Mouse (Mus musculus) stomach, embryonic 16.5 days (tissue): ENCODE results near the gene Ifna16. TPM values are rescaled to one million over a fixed set of nuclear protein-coding genes. Genes with fewer than 3 reads are reported as not detected.

Experiments used
- polyA plus RNA-seq: library from polyadenylated mRNA; unstranded; fragments of >200 nt; fragmentation: Nextera tagmentation; extraction: Ambion mirVana; gene quantifications from 2 replicates; pipeline ENCODE4 v1.2.1, GENCODE M21; 2015

The Ifna16 gene
- polyA plus RNA-seq, 1 experiment from 2014 or later: not detected

Other genes starting within 250 kb of the Ifna16 start
- gene Hacd4, start 238.0 kb downstream of the Ifna16 start, polyA plus RNA-seq: 10.6 and 12.0 TPM in 2 replicates
- not detected in 2 replicates for gene Ifnb1, start 154.2 kb downstream of the Ifna16 start, polyA plus RNA-seq
- not detected in 2 replicates for gene Ifna15, start 118.7 kb downstream of the Ifna16 start, polyA plus RNA-seq
- not detected in 2 replicates for gene Ifna14, start 105.1 kb downstream of the Ifna16 start, polyA plus RNA-seq
- gene Ifna9, start 84.5 kb downstream of the Ifna16 start, polyA plus RNA-seq: not detected in 2 replicates
- not detected in 2 replicates for gene Ifna12, start 73.5 kb downstream of the Ifna16 start, polyA plus RNA-seq
- not detected in 2 replicates for gene C87499, start 42.5 kb downstream of the Ifna16 start, polyA plus RNA-seq
- not detected in 2 replicates for gene Ifna13, start 32.5 kb downstream of the Ifna16 start, polyA plus RNA-seq
- not detected in 2 replicates for gene Ifna2, start 7.0 kb upstream of the Ifna16 start, polyA plus RNA-seq
- not detected in 2 replicates for gene Ifnab, start 14.4 kb upstream of the Ifna16 start, polyA plus RNA-seq
- 0.36 and 0.51 TPM in 2 replicates for gene Gm26566, start 44.9 kb upstream of the Ifna16 start, polyA plus RNA-seq
- 83.6 and 87.9 TPM in 2 replicates for gene Klhl9, start 45.5 kb upstream of the Ifna16 start, polyA plus RNA-seq
- not detected in 2 replicates for gene Gm13271, start 77.9 kb upstream of the Ifna16 start, polyA plus RNA-seq
- gene Gm13283, start 83.2 kb upstream of the Ifna16 start, polyA plus RNA-seq: 0.19 and 0.26 TPM in 2 replicates
- 0.59 and 0.89 TPM in 2 replicates for gene Gm13290, start 96.9 kb upstream of the Ifna16 start, polyA plus RNA-seq
- not detected in 2 replicates for gene Gm13289, start 100.0 kb upstream of the Ifna16 start, polyA plus RNA-seq
- gene Gm13272, start 102.9 kb upstream of the Ifna16 start, polyA plus RNA-seq: 0.28 TPM in 1 of 2 replicates, not detected in the other
- 0.48 TPM in 1 of 2 replicates, not detected in the other for gene Ifnz, start 105.2 kb upstream of the Ifna16 start, polyA plus RNA-seq
- gene Gm13276, start 108.8 kb upstream of the Ifna16 start, polyA plus RNA-seq: not detected in 2 replicates
- gene Gm13277, start 111.7 kb upstream of the Ifna16 start, polyA plus RNA-seq: not detected in 2 replicates
- gene Gm13278, start 114.6 kb upstream of the Ifna16 start, polyA plus RNA-seq: not detected in 2 replicates
- gene Gm13275, start 117.6 kb upstream of the Ifna16 start, polyA plus RNA-seq: not detected in 2 replicates
- not detected in 2 replicates for gene Gm13279, start 120.5 kb upstream of the Ifna16 start, polyA plus RNA-seq
- gene Gm13285, start 122.7 kb upstream of the Ifna16 start, polyA plus RNA-seq: 0.70 and 1.1 TPM in 2 replicates
- not detected in 2 replicates for gene Gm13287, start 126.3 kb upstream of the Ifna16 start, polyA plus RNA-seq
- 0.06 and 0.15 TPM in 2 replicates for gene Gm13288, start 128.6 kb upstream of the Ifna16 start, polyA plus RNA-seq
- not detected in 2 replicates for gene Ifna7, start 139.3 kb upstream of the Ifna16 start, polyA plus RNA-seq
- gene Ifna11, start 143.0 kb upstream of the Ifna16 start, polyA plus RNA-seq: not detected in 2 replicates
- not detected in 2 replicates for gene Ifna6, start 150.5 kb upstream of the Ifna16 start, polyA plus RNA-seq
- not detected in 2 replicates for gene Ifna5, start 158.6 kb upstream of the Ifna16 start, polyA plus RNA-seq
- not detected in 2 replicates for gene Ifna4, start 164.9 kb upstream of the Ifna16 start, polyA plus RNA-seq
- not detected in 2 replicates for gene Ifna1, start 173.2 kb upstream of the Ifna16 start, polyA plus RNA-seq
- not detected in 2 replicates for gene Ifne, start 203.3 kb upstream of the Ifna16 start, polyA plus RNA-seq